Mouse (Mus musculus) Patski (cell line): ENCODE results near the gene Golph3l. TPM values are rescaled to one million over a fixed set of nuclear protein-coding genes. Genes with fewer than 3 reads are reported as not detected.
"Not testable (repeated sequence)": the region's sequence is repeated elsewhere in the genome, so short reads cannot be mapped to it uniquely, and the experiment has no call there.

ENCODE experiments used
- ATAC-seq: fragments of 100-300 bp; one replicate; pipeline ENCODE4 v1.8.0; 2021
- CTCF ChIA-PET: fragments of 350-600 bp; sonication (Branson Sonifier 250); formaldehyde crosslinking; loops from one replicate; lab custom pipeline; 2022; ENCODE audit warnings: inconsistent platforms; lab: Charles Lee
- POLR2A ChIA-PET: fragments of 350-600 bp; sonication (Branson Sonifier 250); formaldehyde crosslinking; loops from one replicate; lab custom pipeline; 2022; ENCODE audit warnings: antibody characterized with exemption, inconsistent platforms; lab: Charles Lee
- DNase-seq: peaks from one replicate; pipeline ENCODE4 v3.0.0-alpha.2; 2011; ENCODE audit warnings: low read depth, low spot score
- H3K27me3 ChIP-seq: fragments of 371-371 bp; one replicate; pipeline ENCODE4 v1.5.1; 2021
- CTCF ChIP-seq: fragments of 100-300 bp; IDR thresholded peaks from one replicate; pipeline ENCODE4 v1.5.1; 2021
- in situ Hi-C: fragments of 300-500 bp; cut with MboI; formaldehyde crosslinking; loops from 3 replicates; pipeline ENCODE4 v1.11.1; 2018; ENCODE audit warnings: low pct_unique_long_range_greater_than_20kb, mixed read lengths
- polyA plus RNA-seq: library from polyadenylated mRNA; unstranded; gene quantifications from one replicate; pipeline ENCODE4 v1.2.3, GENCODE M21; 2021

Gene Golph3l
- polyA plus RNA-seq = 46.9 TPM

- DNase-seq (peak; percentile 99), ATAC-seq (peak; percentile 100)
- POLR2A ChIA-PET = no interaction called here
- TF ChIP-seq CTCF = no peak
- H3K27me3 ChIP-seq = no peaks in the 10 kb centered on the region
- CTCF ChIA-PET = interaction anchor here (0.7 to 1.6 kb wide), 4 partner anchors 10 to 71 kb away, joined by 3 to 7 read pairs (median 4); no protein-coding TSS in a partner anchor
- in situ Hi-C loops = no loop called here
Observed at GRCm38 (mm10) chr3:95588604-95589086, at the start of gene Golph3l. TSS of gene Golph3l (plus strand) at chr3:95588934.

GRCm38 (mm10) chr3:95538936-95539335 is 49.8 kb upstream of the Golph3l start:
- ATAC-seq = no peak
- H3K27me3 ChIP-seq = no peaks in the 10 kb centered on the region
- in situ Hi-C loops = no loop called here
- ChIA-PET POLR2A (no interaction called here), CTCF (interaction anchor here (1.3 kb wide), 1 partner anchor 22 kb away, joined by 3 read pairs; no protein-coding TSS in a partner anchor)
- TF ChIP-seq CTCF = no peak
- DNase-seq = no peak

DNA sequence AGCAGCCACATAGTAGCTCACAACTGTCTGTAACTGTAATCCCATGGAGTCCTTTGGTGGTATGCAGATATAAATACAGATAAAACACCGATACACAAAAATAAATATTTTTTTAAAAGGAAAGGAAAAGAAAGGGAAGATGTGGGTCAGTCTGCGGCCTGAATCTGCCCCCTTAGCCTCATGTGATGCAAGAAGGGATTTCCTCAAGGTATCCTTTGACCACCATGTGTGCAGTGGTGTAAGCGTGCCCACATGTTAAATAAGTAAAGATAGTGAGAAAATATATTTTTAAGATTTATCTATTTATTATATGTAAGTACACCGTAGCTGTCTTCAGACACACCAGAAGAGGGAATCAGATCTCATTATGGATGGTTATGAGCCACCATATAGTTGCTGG is 48.9 kb upstream of the Golph3l start:
- DNase-seq = no peak
- ChIA-PET CTCF (interaction anchor here (1.3 kb wide), 1 partner anchor 22 kb away, joined by 3 read pairs; no protein-coding TSS in a partner anchor), POLR2A (no interaction called here)
- no peak for TF ChIP-seq CTCF
- no peaks in the 10 kb centered on the region for H3K27me3 ChIP-seq
- no peak for ATAC-seq
- in situ Hi-C loops = no loop called here

DNA sequence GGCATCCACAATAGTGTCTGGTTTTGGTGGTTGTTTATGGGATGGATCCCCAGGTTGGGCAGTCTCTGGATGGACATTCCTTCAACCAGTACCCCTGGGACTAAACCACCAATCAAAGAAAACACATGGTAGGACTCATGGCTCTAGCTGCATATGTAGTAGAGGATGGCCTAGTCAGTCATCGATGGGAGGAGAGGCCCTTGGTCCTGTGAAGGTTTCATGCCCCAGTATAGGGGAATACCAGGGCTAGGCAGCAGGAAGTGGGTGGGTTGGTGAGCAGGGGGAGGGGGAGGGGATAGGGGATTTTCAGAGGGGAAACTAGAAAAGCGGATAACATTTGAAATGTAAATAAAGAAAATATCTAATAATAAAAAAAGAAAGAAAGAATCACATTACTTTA is 47.5 kb upstream of the Golph3l start:
- H3K27me3 ChIP-seq, ATAC-seq, POLR2A ChIA-PET, in situ Hi-C loops, DNase-seq, CTCF ChIA-PET: not testable (repeated sequence)

- TF ChIP-seq CTCF = no peak
- no peaks in the 10 kb centered on the region for H3K27me3 ChIP-seq
- POLR2A ChIA-PET = no interaction called here
- CTCF ChIA-PET = no interaction called here
- DNase-seq (no peak), ATAC-seq (no peak)
- in situ Hi-C loops = no loop called here
Observed at GRCm38 (mm10) chr3:95542171-95542570, 46.6 kb upstream of the Golph3l start.

GRCm38 (mm10) chr3:95542981-95543380 is 45.8 kb upstream of the Golph3l start:
- in situ Hi-C loops = no loop called here
- POLR2A ChIA-PET = interaction anchor here (0.8 kb wide), 1 partner anchor 62 kb away, joined by 3 read pairs; no protein-coding TSS in a partner anchor
- CTCF ChIA-PET = interaction anchor here (0.7 to 1.4 kb wide), 6 partner anchors 8 to 34 kb away, joined by 3 to 6 read pairs (median 3); no protein-coding TSS in a partner anchor
- no peak for TF ChIP-seq CTCF
- DNase-seq = no peak
- ATAC-seq = no peak
- no peaks in the 10 kb centered on the region for H3K27me3 ChIP-seq

GRCm38 (mm10) chr3:95550176-95550575 is 38.6 kb upstream of the Golph3l start:
- ChIA-PET CTCF (interaction anchor here (1.0 to 1.4 kb wide), 3 partner anchors 12 to 20 kb away, joined by 3 to 5 read pairs (median 3); no protein-coding TSS in a partner anchor), POLR2A (no interaction called here)
- no peaks in the 10 kb centered on the region for H3K27me3 ChIP-seq
- DNase-seq = no peak
- TF ChIP-seq CTCF = no peak
- in situ Hi-C loops = no loop called here
- ATAC-seq = no peak

GRCm38 (mm10) chr3:95553986-95554385 is 34.7 kb upstream of the Golph3l start:
- H3K27me3 ChIP-seq = no peaks in the 10 kb centered on the region
- ChIA-PET POLR2A (no interaction called here), CTCF (interaction anchor here (0.8 to 1.3 kb wide), 3 partner anchors 9 to 36 kb away, joined by 3 to 6 read pairs (median 4); no protein-coding TSS in a partner anchor)
- ATAC-seq (no peak), DNase-seq (no peak)
- TF ChIP-seq CTCF = no peak
- in situ Hi-C loops = no loop called here

GRCm38 (mm10) chr3:95559437-95559836 is 29.3 kb upstream of the Golph3l start, which contains the start of gene Hormad1:
TSS of gene Hormad1 (plus strand) at chr3:95559677.
- ATAC-seq = no peak
- DNase-seq = no peak
- in situ Hi-C loops = no loop called here
- H3K27me3 ChIP-seq = no peaks in the 10 kb centered on the region
- ChIA-PET CTCF (interaction anchor here (1.0 kb wide), 1 partner anchor 11 kb away, joined by 3 read pairs; no protein-coding TSS in a partner anchor), POLR2A (no interaction called here)
- no peak for TF ChIP-seq CTCF

GRCm38 (mm10) chr3:95560738-95561137 is 28.0 kb upstream of the Golph3l start:
- ChIA-PET CTCF (no interaction called here), POLR2A (no interaction called here)
- DNase-seq (no peak), ATAC-seq (no peak)
- no peak for TF ChIP-seq CTCF
- in situ Hi-C loops = no loop called here
- no peaks in the 10 kb centered on the region for H3K27me3 ChIP-seq

GRCm38 (mm10) chr3:95561826-95562225 is 26.9 kb upstream of the Golph3l start:
- no peaks in the 10 kb centered on the region for H3K27me3 ChIP-seq
- no peak for TF ChIP-seq CTCF
- DNase-seq (no peak), ATAC-seq (no peak)
- ChIA-PET POLR2A (interaction anchor here (0.6 kb wide), 1 partner anchor 23 kb away, joined by 3 read pairs; no protein-coding TSS in a partner anchor), CTCF (interaction anchor here (1.4 kb wide), 1 partner anchor 11 kb away, joined by 3 read pairs; no protein-coding TSS in a partner anchor)
- in situ Hi-C loops = no loop called here
